Mouse (Mus musculus) liver, embryonic 15.5 days (tissue): ENCODE measurements at regions not wholly inside any gene's neighbourhood (a gene's known extent, or its start where the extent isn't known, plus 50 kb on each side); places are given as distances from the start of the nearest gene placed in this dataset.

Source experiments
- ATAC-seq: fragments of 200-750 bp; cut with Nextera tagmentation; 2 replicates; pipeline ENCODE4 v1.8.0; 2017; ENCODE audit warnings: moderate number of reproducible peaks, mild to moderate bottlenecking, moderate library complexity; ENCODE audit not compliant: insufficient read depth
- H3K27ac ChIP-seq: fragments of 300-500 bp; sonication (generic); replicated peaks from 2 replicates; pipeline ENCODE4 v1.5.1; 2015; ENCODE audit warnings: mild to moderate bottlenecking, inconsistent platforms
- H3K27me3 ChIP-seq: fragments of 300-500 bp; sonication (generic); 2 replicates; pipeline ENCODE4 v1.6.1; 2015; ENCODE audit warnings: mild to moderate bottlenecking, inconsistent platforms
- H3K36me3 ChIP-seq: fragments of 300-500 bp; sonication (generic); replicated peaks from 2 replicates; pipeline ENCODE4 v1.6.1; 2015; ENCODE audit warnings: moderate library complexity, mild to moderate bottlenecking, inconsistent platforms
- H3K4me1 ChIP-seq: fragments of 300-500 bp; sonication (generic); replicated peaks from 2 replicates; pipeline ENCODE4 v1.6.1; 2015; ENCODE audit warnings: inconsistent platforms
- H3K4me2 ChIP-seq: fragments of 300-500 bp; sonication (generic); 2 replicates; pipeline ENCODE4 v1.6.1; 2015; ENCODE audit warnings: moderate library complexity, mild to moderate bottlenecking, inconsistent platforms
- H3K4me3 ChIP-seq: fragments of 300-500 bp; sonication (generic); replicated peaks from 2 replicates; pipeline ENCODE4 v1.5.1; 2015; ENCODE audit warnings: mild to moderate bottlenecking, inconsistent platforms
- H3K9ac ChIP-seq: fragments of 300-500 bp; sonication (generic); 2 replicates; pipeline ENCODE4 v1.6.1; 2015; ENCODE audit warnings: moderate library complexity, mild to moderate bottlenecking, inconsistent platforms
- H3K9me3 ChIP-seq: fragments of 300-500 bp; sonication (generic); replicated peaks from 2 replicates; pipeline ENCODE4 v1.6.1; 2016; ENCODE audit warnings: inconsistent platforms
- whole genome bisulfite sequencing: fragments of 180-500 bp; shearing (Covaris S2); methylation state at CpG from one replicate; pipeline ENCODE4 v1.1.7; 2015; ENCODE audit warnings: mixed read lengths; ENCODE audit not compliant: insufficient replicate concordance; 5-methylcytosine and 5-hydroxymethylcytosine counted together

DNA sequence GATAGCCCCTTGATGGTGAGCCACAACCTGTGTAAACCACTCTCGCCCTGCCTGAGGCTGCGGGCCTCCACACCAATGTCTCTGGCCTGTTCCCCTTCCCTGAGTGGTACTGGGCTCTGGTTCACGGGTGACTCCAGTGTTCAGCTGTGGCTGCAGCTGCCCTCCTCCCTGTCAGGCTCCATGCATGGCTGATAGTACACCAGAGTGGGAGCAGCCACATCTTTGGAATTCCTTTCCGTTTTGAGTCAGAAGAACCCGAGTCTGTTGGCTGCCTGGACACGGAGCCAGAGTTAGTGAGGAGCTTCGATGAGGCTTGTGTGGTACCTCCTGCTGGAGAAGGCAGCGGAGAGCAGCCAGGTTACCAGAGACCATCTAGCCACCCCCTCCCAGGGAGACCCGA is 227.1 kb downstream of the Sipa1l2 start:
- ATAC-seq, result no peak

DNA sequence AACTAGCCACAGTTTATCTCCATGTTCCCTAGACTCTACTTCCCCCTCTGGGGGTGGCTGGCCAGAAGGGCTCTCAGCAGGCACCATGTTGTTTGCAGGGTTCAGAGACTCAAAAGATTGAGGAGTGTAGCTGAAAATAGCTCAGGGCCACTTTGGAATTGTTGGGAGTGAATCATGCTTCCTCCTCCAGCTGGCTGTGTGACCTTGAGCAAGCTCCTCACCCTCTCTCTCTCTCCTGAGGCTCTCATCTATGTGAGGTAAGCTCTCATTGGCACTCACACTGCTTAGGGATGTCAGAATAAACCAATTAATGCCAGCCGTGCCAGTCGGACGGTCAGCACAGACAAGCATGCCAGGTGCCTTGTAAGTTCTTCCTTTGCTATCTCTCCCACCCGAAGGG is 228.0 kb downstream of the Sipa1l2 start:
- no peak for ATAC-seq
- no peak overlapping the region for H3K4me3 ChIP-seq
- H3K4me2 ChIP-seq, result no peak overlapping the region
- no peak overlapping the region for H3K27ac ChIP-seq
- no peaks in the 10 kb centered on the region for H3K27me3 ChIP-seq
- no peaks in the 10 kb centered on the region for H3K36me3 ChIP-seq
- 0 out of 2 replicates have a peak, but pooled peaks cover 8% of the 10 kb centered on the region for H3K4me1 ChIP-seq
- WGBS, result 54% methylated on average over 4 of the region's 4 CpGs
- H3K9me3 ChIP-seq, result no peaks in the 10 kb centered on the region
- no peak overlapping the region for H3K9ac ChIP-seq

More for the DNA sequence above, 227.1 kb downstream of the Sipa1l2 start:
- Histone ChIP-seq H3K27ac (no peak overlapping the region), H3K9me3 (no peaks in the 10 kb centered on the region), H3K27me3 (no peaks in the 10 kb centered on the region), H3K4me2 (no peak overlapping the region), H3K4me1 (0 out of 2 replicates have a peak, but pooled peaks cover 1% of the 10 kb centered on the region), H3K4me3 (no peak overlapping the region), H3K36me3 (no peaks in the 10 kb centered on the region), H3K9ac (no peak overlapping the region)
- 55% methylated on average over 9 of the region's 9 CpGs for WGBS

GRCm38 (mm10) chr8:125338222-125338621 is 231.4 kb downstream of the Sipa1l2 start:
- Histone ChIP-seq H3K4me1 (0 out of 2 replicates have a peak, but pooled peaks cover 8% of the 10 kb centered on the region), H3K36me3 (no peaks in the 10 kb centered on the region), H3K9me3 (no peaks in the 10 kb centered on the region), H3K27me3 (no peaks in the 10 kb centered on the region), H3K4me3 (no peak overlapping the region), H3K27ac (no peak overlapping the region), H3K9ac (no peak overlapping the region), H3K4me2 (no peak overlapping the region)
- ATAC-seq, result no peak
- WGBS, result 41% methylated on average over 6 of the region's 6 CpGs

GRCm38 (mm10) chr8:125337444-125338077 is 232.0 kb downstream of the Sipa1l2 start:
- 22% methylated on average over 18 of the region's 18 CpGs for WGBS
- H3K9me3 ChIP-seq, result no peaks in the 10 kb centered on the region

DNA sequence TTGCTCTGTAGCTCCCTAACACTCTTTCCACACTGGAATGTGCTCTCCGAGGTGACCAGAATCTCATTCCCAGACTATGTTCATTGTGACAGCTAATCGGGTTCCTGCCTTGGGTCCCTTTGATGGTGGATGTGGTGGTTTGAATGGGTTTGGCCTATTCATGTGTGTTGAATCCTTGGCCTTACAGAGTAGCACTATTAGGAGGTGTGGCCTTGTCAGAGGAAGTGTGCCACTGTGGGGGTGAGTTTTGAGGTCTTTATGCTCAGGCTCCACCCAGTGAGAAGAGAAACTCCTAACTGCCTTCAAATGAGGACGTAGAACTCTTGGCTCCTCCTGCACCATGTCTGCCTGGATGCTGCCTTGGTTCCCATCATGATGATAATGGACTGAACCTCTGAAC is 232.8 kb downstream of the Sipa1l2 start:
- ATAC-seq, result no peak
- no peaks in the 10 kb centered on the region for H3K36me3 ChIP-seq
- H3K4me3 ChIP-seq, result no peak overlapping the region
- H3K27me3 ChIP-seq, result no peaks in the 10 kb centered on the region
- WGBS, result 36% methylated on average over 3 of the region's 3 CpGs
- 0 out of 2 replicates have a peak, but pooled peaks cover 8% of the 10 kb centered on the region for H3K4me1 ChIP-seq
- no peak overlapping the region for H3K27ac ChIP-seq
- no peak overlapping the region for H3K9ac ChIP-seq
- H3K4me2 ChIP-seq, result no peak overlapping the region
- H3K9me3 ChIP-seq, result no peaks in the 10 kb centered on the region

More at GRCm38 (mm10) chr8:125337444-125338077, 232.0 kb downstream of the Sipa1l2 start:
- Histone ChIP-seq H3K27ac (no peak overlapping the region), H3K4me1 (0 out of 2 replicates have a peak, but pooled peaks cover 8% of the 10 kb centered on the region), H3K27me3 (no peaks in the 10 kb centered on the region), H3K36me3 (no peaks in the 10 kb centered on the region), H3K4me2 (no peak overlapping the region), H3K4me3 (no peak overlapping the region), H3K9ac (no peak overlapping the region)
- no peak for ATAC-seq

GRCm38 (mm10) chr8:125335575-125336370 is 233.8 kb downstream of the Sipa1l2 start:
- H3K27me3 ChIP-seq, result no peaks in the 10 kb centered on the region
- 0 out of 2 replicates have a peak, but pooled peaks cover 8% of the 10 kb centered on the region for H3K4me1 ChIP-seq
- H3K4me2 ChIP-seq, result no peak overlapping the region
- no peak for ATAC-seq
- 75% methylated on average over 28 of the region's 28 CpGs for WGBS
- no peak overlapping the region for H3K4me3 ChIP-seq
- H3K27ac ChIP-seq, result no peak overlapping the region
- H3K9me3 ChIP-seq, result no peaks in the 10 kb centered on the region
- H3K36me3 ChIP-seq, result no peaks in the 10 kb centered on the region
- no peak overlapping the region for H3K9ac ChIP-seq

GRCm38 (mm10) chr8:125335171-125335570 is 234.4 kb downstream of the Sipa1l2 start:
- H3K9me3 ChIP-seq, result no peaks in the 10 kb centered on the region
- WGBS, result 53% methylated on average over 6 of the region's 6 CpGs
- H3K9ac ChIP-seq, result no peak overlapping the region
- no peak for ATAC-seq
- no peaks in the 10 kb centered on the region for H3K27me3 ChIP-seq
- no peak overlapping the region for H3K4me3 ChIP-seq
- no peak overlapping the region for H3K4me2 ChIP-seq
- H3K4me1 ChIP-seq, result 0 out of 2 replicates have a peak, but pooled peaks cover 8% of the 10 kb centered on the region
- no peaks in the 10 kb centered on the region for H3K36me3 ChIP-seq
- H3K27ac ChIP-seq, result no peak overlapping the region

- H3K27me3 ChIP-seq, result no peaks in the 10 kb centered on the region
- no peaks in the 10 kb centered on the region for H3K9me3 ChIP-seq
- no peak overlapping the region for H3K4me3 ChIP-seq
- H3K9ac ChIP-seq, result no peak overlapping the region
- H3K36me3 ChIP-seq, result no peaks in the 10 kb centered on the region
- no peak overlapping the region for H3K4me2 ChIP-seq
- WGBS, result 61% methylated on average over 6 of the region's 6 CpGs
- H3K4me1 ChIP-seq, result no peaks in the 10 kb centered on the region
- no peak for ATAC-seq
- H3K27ac ChIP-seq, result no peak overlapping the region
Observed at GRCm38 (mm10) chr8:125330638-125331037, 239.0 kb downstream of the Sipa1l2 start.

- Histone ChIP-seq H3K4me1 (no peaks in the 10 kb centered on the region), H3K4me2 (no peak overlapping the region), H3K27ac (no peak overlapping the region), H3K9ac (no peak overlapping the region), H3K27me3 (no peaks in the 10 kb centered on the region), H3K9me3 (no peaks in the 10 kb centered on the region), H3K4me3 (no peak overlapping the region), H3K36me3 (no peaks in the 10 kb centered on the region)
- WGBS, result 53% methylated on average over 4 of the region's 4 CpGs
- ATAC-seq, result no peak
Observed at GRCm38 (mm10) chr8:125328650-125329049, 241.0 kb downstream of the Sipa1l2 start.

DNA sequence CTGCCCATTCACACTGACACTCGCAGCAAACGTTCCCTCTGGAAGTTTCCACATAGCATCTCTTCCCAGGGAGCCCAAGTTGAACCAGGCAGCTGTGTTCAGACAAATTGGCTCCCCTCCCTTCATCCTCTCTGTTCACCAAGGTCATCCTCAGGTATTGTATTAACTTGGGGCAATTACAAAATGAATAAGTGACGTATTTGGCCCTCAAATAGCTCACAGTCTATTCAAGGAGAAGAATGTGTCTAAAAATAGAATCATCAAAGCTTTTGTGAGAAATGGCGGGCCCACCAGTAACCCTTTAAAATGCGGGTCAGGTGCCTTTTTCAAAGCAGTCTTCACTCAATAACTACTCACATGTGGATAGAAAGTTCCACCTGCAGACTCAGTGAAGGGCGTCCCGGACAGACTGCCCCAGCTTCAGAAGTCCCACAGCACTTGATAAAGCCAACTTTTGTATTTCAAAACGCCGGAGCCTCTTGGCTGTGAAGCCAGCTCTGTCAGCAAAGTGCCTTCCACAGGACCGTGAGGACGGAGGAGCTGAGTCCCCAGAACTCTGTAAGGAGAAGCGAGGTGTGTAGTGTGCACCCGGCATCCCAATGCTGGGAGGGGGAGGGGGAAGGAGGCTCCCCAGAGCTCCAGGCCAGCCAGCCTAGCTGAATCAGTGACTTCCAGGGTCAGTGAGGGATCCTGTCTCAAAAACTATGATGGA is 241.9 kb downstream of the Sipa1l2 start:
- Histone ChIP-seq H3K4me3 (no peak overlapping the region), H3K9ac (no peak overlapping the region), H3K36me3 (no peaks in the 10 kb centered on the region), H3K4me2 (no peak overlapping the region), H3K9me3 (no peaks in the 10 kb centered on the region), H3K4me1 (no peaks in the 10 kb centered on the region), H3K27me3 (no peaks in the 10 kb centered on the region), H3K27ac (no peak overlapping the region)
- WGBS, result 57% methylated on average over 13 of the region's 13 CpGs
- no peak for ATAC-seq

DNA sequence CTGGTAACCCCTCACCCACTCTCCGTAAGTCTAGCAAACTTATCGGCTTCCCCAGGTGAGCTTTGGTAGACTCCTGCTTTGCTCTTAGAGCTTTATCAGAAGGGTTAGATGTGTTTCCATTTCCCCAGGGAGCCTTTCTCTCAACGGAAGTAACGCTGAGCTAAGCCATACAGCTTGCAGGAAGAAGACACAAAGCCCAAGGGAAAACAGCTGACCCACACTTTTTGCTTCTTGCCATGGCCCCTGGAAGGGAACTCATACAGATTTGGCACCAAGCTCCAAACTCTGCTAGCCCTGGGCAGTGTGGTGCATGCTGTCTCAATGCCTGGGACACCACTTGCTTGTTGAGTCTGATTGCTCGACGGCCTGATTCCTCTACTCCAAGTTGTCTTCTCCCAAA is 242.6 kb downstream of the Sipa1l2 start:
- WGBS, result 62% methylated on average over 6 of the region's 6 CpGs
- no peaks in the 10 kb centered on the region for H3K27me3 ChIP-seq
- H3K9ac ChIP-seq, result no peak overlapping the region
- H3K4me1 ChIP-seq, result no peaks in the 10 kb centered on the region
- no peak overlapping the region for H3K27ac ChIP-seq
- H3K36me3 ChIP-seq, result no peaks in the 10 kb centered on the region
- no peak overlapping the region for H3K4me3 ChIP-seq
- no peak overlapping the region for H3K4me2 ChIP-seq
- no peaks in the 10 kb centered on the region for H3K9me3 ChIP-seq
- ATAC-seq, result no peak
